Mouse (Mus musculus): ENCODE measurements around the gene Gm5475. TPM values are rescaled to one million over a fixed set of nuclear protein-coding genes. Genes with fewer than 3 reads are reported as not detected.
A peak's percentile ranks its signal among the peaks of the same experiment; 100 is the strongest.

Gm5475 gene
- total and polyA plus RNA-seq, 2 experiments from 2014 or later: 0.10 TPM; not detected in 1

DNA sequence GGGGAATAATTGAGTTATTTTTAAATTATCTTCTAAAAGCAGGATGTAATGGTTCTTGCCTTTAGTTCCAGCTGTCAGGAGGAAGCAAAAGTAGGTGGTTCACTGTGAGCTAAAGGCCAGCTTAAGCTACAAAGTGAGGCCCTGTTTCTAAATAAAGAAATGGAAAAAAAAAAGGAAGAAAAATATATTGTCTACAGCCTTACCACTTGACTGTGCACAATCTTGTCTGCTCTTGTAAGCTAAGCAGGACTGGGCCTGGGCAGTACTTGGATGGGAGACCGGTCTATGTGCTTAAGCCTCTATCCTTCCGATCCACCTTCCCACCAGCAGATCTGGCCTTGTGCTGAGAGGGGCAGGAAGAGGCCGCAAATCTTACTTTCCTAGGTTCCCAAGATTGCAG, 27.5 kb downstream of the Gm5475 start:
- ATAC-seq (no peak), DNase-seq (no peak)
- Histone ChIP-seq H3K9me3 (ENCODE audit: low read length) (no peaks in the 10 kb centered on the region), H3K27me3 (ENCODE audit: insufficient read depth, low read length) (no peaks in the 10 kb centered on the region), H3K4me1 (ENCODE audit: insufficient read depth) (no peaks in the 10 kb centered on the region), H3K27ac (ENCODE audit: low read depth, low read length) (no peak overlapping the region), H3K36me3 (ENCODE audit: insufficient read depth) (no peaks in the 10 kb centered on the region), H3K9ac (no peak overlapping the region), H3K4me2 (ENCODE audit: low read depth) (no peak overlapping the region), H3K4me3 (ENCODE audit: low read depth, low read length) (no peak overlapping the region)
- 95% methylated on average over 3 of the region's 3 CpGs for WGBS
- no peak for TF ChIP-seq CTCF (IDR thresholded peaks at IDR 0.05; ENCODE audit: low read depth)

DNA sequence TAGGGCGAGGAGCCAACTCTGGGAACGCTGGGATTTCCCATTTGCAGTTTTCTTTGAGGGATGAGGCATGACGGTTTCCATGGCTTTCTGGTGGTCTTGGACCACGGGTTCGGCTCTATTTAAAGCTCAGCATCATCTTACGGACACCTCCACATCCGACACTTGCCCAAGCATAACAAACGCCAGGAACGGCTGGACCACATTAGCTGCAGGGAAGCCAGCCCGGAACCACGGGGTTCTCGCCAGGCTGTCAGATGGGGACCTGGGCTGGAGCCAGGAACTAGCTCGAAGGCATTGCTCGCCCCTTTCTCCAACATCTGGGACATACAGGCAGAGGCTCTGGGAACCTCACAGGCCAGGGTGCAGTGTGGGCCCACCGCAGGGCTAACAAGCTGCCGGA, 29.3 kb downstream of the Gm5475 start:
- Histone ChIP-seq H3K27ac (ENCODE audit: low read depth, low read length) (no peak overlapping the region), H3K9me3 (ENCODE audit: low read length) (no peaks in the 10 kb centered on the region), H3K36me3 (ENCODE audit: insufficient read depth) (no peaks in the 10 kb centered on the region), H3K27me3 (ENCODE audit: insufficient read depth, low read length) (no peaks in the 10 kb centered on the region), H3K4me3 (ENCODE audit: low read depth, low read length) (no peak overlapping the region), H3K4me2 (ENCODE audit: low read depth) (peak overlapping the region; percentile 31), H3K4me1 (ENCODE audit: insufficient read depth) (no peaks in the 10 kb centered on the region), H3K9ac (no peak overlapping the region)
- TF ChIP-seq CTCF (IDR thresholded peaks at IDR 0.05; ENCODE audit: low read depth): no peak
- 50% methylated on average over 16 of the region's 16 CpGs for WGBS
- ATAC-seq (no peak), DNase-seq (peak; percentile 48)

DNA sequence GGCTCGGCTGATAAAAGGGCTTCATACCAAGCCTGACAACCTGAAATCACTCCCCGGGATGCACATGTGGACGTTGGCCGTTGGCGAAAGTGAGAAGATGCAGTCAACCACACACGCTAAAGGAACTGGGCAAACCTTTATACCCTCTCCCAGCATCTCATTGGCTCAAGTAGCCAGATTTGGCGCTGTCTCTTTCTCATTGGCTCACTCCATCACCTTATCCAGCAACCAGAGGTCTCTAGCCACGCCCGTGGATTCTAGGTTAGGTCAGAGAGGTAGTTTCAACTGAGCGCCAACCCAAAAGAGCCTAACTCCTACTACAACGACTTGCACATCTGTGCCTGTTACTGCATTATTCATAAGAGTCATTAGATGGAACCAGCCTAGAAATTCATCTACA, 30.5 kb downstream of the Gm5475 start:
- WGBS: 82% methylated on average over 11 of the region's 11 CpGs
- Histone ChIP-seq H3K36me3 (ENCODE audit: insufficient read depth) (no peaks in the 10 kb centered on the region), H3K9ac (no peak overlapping the region), H3K4me1 (ENCODE audit: insufficient read depth) (no peaks in the 10 kb centered on the region), H3K4me2 (ENCODE audit: low read depth) (no peak overlapping the region), H3K27ac (ENCODE audit: low read depth, low read length) (no peak overlapping the region), H3K9me3 (ENCODE audit: low read length) (no peaks in the 10 kb centered on the region), H3K4me3 (ENCODE audit: low read depth, low read length) (no peak overlapping the region), H3K27me3 (ENCODE audit: insufficient read depth, low read length) (no peaks in the 10 kb centered on the region)
- ATAC-seq (no peak), DNase-seq (no peak)
- TF ChIP-seq CTCF (IDR thresholded peaks at IDR 0.05; ENCODE audit: low read depth): no peak

DNA sequence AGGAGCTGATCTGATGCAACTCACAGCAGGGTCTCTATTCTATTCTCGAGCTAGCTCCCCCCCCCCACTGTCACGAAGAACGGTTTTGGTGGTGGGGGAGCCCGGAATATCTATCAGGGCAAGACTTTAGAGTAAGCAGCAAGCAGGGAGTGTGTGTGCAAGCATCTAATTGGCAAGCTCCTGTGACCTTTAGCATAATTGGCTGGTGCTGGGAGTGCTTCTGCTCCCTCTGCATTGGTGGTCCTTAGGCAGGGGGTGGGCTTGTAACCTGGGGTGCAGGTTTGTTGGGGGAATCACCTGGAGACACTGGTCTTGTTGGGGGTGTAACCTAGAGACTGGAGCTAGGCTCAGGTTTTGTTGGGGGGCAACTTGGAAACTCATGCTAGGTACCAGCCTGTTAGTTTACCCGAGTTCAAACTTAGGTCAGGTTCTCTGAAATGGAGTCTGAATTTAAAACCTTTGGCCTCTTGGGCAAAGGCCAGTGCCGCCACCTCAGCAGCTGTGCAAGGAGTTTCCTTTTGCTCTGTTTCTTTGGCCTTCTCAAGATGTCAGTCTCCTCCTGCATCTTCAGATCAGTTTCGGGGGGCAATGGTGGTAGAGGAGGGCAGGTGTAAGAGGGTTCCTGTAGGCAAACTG, 34.5 kb downstream of the Gm5475 start:
- TF ChIP-seq CTCF (IDR thresholded peaks at IDR 0.05; ENCODE audit: low read depth): no peak
- no peaks in the 10 kb centered on the region for H3K36me3 ChIP-seq (ENCODE audit: insufficient read depth)
- DNase-seq (no peak), ATAC-seq (no peak)
- H3K9me3 ChIP-seq (ENCODE audit: low read length): no peaks in the 10 kb centered on the region
- H3K4me1 ChIP-seq (ENCODE audit: insufficient read depth): no peaks in the 10 kb centered on the region
- H3K27ac ChIP-seq (ENCODE audit: low read depth, low read length): no peak overlapping the region
- H3K4me3 ChIP-seq (ENCODE audit: low read depth, low read length): no peak overlapping the region
- H3K27me3 ChIP-seq (ENCODE audit: insufficient read depth, low read length): no peaks in the 10 kb centered on the region
- no peak overlapping the region for H3K4me2 ChIP-seq (ENCODE audit: low read depth)
- 61% methylated on average over 7 of the region's 7 CpGs for WGBS
- no peak overlapping the region for H3K9ac ChIP-seq

DNA sequence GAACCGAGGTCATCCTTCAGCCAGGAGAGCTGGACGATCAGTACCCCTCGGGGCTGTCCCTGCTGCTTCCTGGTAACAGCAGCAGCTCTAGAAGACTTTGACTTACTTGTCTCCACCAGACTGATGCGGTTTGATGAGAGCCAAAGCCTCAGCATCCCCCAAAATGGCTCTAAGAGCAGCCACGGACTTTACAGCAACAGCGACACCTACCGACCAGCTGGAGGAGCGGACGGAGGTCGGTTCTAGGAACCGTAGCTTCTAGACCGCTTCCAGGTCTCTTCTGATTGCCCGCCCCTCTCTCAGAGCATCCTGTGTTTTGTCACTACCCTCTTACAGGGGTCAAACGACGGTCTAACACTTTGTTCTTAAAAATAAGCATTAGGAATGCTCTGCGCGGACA, 35.4 kb downstream of the Gm5475 start:
- DNase-seq (peak; percentile 89), ATAC-seq (peak; percentile 92)
- H3K36me3 ChIP-seq (ENCODE audit: insufficient read depth): no peaks in the 10 kb centered on the region
- H3K4me1 ChIP-seq (ENCODE audit: insufficient read depth): no peaks in the 10 kb centered on the region
- H3K9me3 ChIP-seq (ENCODE audit: low read length): no peaks in the 10 kb centered on the region
- no peak overlapping the region for H3K4me3 ChIP-seq (ENCODE audit: low read depth, low read length)
- H3K27ac ChIP-seq (ENCODE audit: low read depth, low read length): no peak overlapping the region
- WGBS: 10% methylated on average over 17 of the region's 17 CpGs
- TF ChIP-seq CTCF (IDR thresholded peaks at IDR 0.05; ENCODE audit: low read depth): peak; percentile 95
- H3K27me3 ChIP-seq (ENCODE audit: insufficient read depth, low read length): no peaks in the 10 kb centered on the region
- H3K9ac ChIP-seq: no peak overlapping the region
- no peak overlapping the region for H3K4me2 ChIP-seq (ENCODE audit: low read depth)

DNA sequence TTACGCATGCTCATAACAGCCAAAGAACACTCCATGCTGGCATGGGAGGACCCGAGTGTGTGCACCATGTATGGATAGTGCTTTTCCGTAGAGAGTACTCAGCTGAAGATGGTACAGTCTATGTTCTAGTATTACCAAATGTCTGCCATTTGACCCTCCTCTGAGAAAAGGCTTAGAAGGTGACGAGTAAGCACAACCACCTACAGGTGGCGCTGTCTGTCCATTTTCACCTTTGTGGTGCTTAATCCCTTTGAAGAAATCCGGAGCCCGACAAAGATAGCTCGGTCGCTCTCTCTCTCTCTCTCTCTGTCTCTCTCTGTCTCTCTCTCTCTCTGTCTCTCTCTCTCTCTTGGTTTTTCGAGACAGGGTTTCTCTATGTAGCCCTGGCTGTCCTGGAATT, 36.1 kb downstream of the Gm5475 start:
- Histone ChIP-seq H3K9me3 (ENCODE audit: low read length) (no peaks in the 10 kb centered on the region), H3K27me3 (ENCODE audit: insufficient read depth, low read length) (no peaks in the 10 kb centered on the region), H3K36me3 (ENCODE audit: insufficient read depth) (no peaks in the 10 kb centered on the region), H3K4me2 (ENCODE audit: low read depth) (no peak overlapping the region), H3K9ac (no peak overlapping the region), H3K4me3 (ENCODE audit: low read depth, low read length) (no peak overlapping the region), H3K4me1 (ENCODE audit: insufficient read depth) (no peaks in the 10 kb centered on the region), H3K27ac (ENCODE audit: low read depth, low read length) (no peak overlapping the region)
- no peak for ATAC-seq
- peak; percentile 69 for TF ChIP-seq CTCF (IDR thresholded peaks at IDR 0.05; ENCODE audit: low read depth)
- DNase-seq: peak; percentile 74
- 38% methylated on average over 10 of the region's 10 CpGs for WGBS

DNA sequence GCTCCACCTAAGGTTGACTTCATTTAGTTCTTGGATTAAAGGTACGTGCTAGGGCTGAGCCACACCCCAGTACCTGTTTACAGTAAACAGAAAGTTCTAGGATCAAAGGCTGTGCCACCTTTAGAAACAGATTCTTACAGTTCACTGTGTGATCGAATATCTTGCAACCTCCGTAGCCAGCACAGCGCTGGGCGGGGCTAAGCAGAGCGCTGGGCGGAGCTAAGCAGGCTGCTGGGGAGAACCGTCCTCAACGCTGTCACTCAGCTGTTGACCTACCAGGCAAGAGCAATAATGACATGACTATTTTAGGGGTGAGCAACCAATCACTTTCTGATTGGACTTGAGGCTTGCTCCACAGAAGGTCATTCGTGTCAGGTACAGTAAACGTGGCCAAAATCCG, 39.0 kb downstream of the Gm5475 start:
- Histone ChIP-seq H3K36me3 (ENCODE audit: insufficient read depth) (no peaks in the 10 kb centered on the region), H3K4me1 (ENCODE audit: insufficient read depth) (no peaks in the 10 kb centered on the region), H3K9ac (no peak overlapping the region), H3K27ac (ENCODE audit: low read depth, low read length) (no peak overlapping the region), H3K4me3 (ENCODE audit: low read depth, low read length) (no peak overlapping the region), H3K4me2 (ENCODE audit: low read depth) (no peak overlapping the region), H3K9me3 (ENCODE audit: low read length) (no peaks in the 10 kb centered on the region), H3K27me3 (ENCODE audit: insufficient read depth, low read length) (no peaks in the 10 kb centered on the region)
- no peak for DNase-seq
- ATAC-seq: no peak
- TF ChIP-seq CTCF (IDR thresholded peaks at IDR 0.05; ENCODE audit: low read depth): no peak
- 14% methylated on average over 12 of the region's 12 CpGs for WGBS
